Mouse (Mus musculus) kidney, adult 2 months (tissue): Measurements from ENCODE around the gene D930007J09Rik. TPM values are rescaled to one million over a fixed set of nuclear protein-coding genes. Genes with fewer than 3 reads are reported as not detected.
A peak's percentile ranks its signal among the peaks of the same experiment; 100 is the strongest.

Source experiments
- DNase-seq: peaks from one replicate; pipeline ENCODE4 v3.0.0; 2021
- H3K27ac ChIP-seq: fragments of 200-500 bp; 2 replicates; pipeline ENCODE4 v1.5.1; 2012; ENCODE audit warnings: low read depth, low read length, control low read depth, inconsistent platforms; ENCODE audit not compliant: insufficient read depth
- H3K27me3 ChIP-seq: fragments of 200-500 bp; replicated peaks from 2 replicates; pipeline ENCODE4 v1.6.1; 2012; ENCODE audit warnings: mild to moderate bottlenecking, moderate library complexity, low read length, inconsistent platforms; ENCODE audit not compliant: control insufficient read depth, insufficient read depth
- H3K36me3 ChIP-seq: fragments of 200-500 bp; 2 replicates; pipeline ENCODE4 v1.6.1; 2012; ENCODE audit warnings: mild to moderate bottlenecking, moderate library complexity, low read length, inconsistent platforms; ENCODE audit not compliant: control insufficient read depth, insufficient read depth
- H3K4me1 ChIP-seq: fragments of 200-500 bp; 2 replicates; pipeline ENCODE4 v1.6.1; 2011; ENCODE audit warnings: low read length; ENCODE audit not compliant: control insufficient read depth, insufficient read depth
- H3K4me3 ChIP-seq: fragments of 200-500 bp; 2 replicates; pipeline ENCODE4 v1.5.1; 2011; ENCODE audit warnings: mild to moderate bottlenecking, low read depth, low read length, control low read depth; ENCODE audit not compliant: insufficient read depth
- CTCF ChIP-seq: fragments of 200-500 bp; conservative IDR thresholded peaks from 2 replicates; pipeline ENCODE4 v1.5.1; 2011; ENCODE audit warnings: low read depth, mild to moderate bottlenecking, control low read depth, low read length, moderate library complexity, mixed read lengths; ENCODE audit not compliant: insufficient read depth, insufficient read length
- POLR2A ChIP-seq: fragments of 200-500 bp; IDR thresholded peaks from one replicate; pipeline ENCODE4 v1.6.1; 2011; ENCODE audit warnings: low read depth, low read length, control low read depth
- WGBS: fragments of 180-500 bp; shearing (Covaris S2); methylation state at CpG from one replicate; pipeline ENCODE4 v1.1.7; 2018; 5-methylcytosine and 5-hydroxymethylcytosine counted together
- polyA plus RNA-seq: library from polyadenylated mRNA; depleted of rRNA; stranded (reverse); fragments of >200 nt; gene quantifications from 2 replicates; pipeline ENCODE4 v1.2.3, GENCODE M21; 2012

Gene D930007J09Rik
- polyA plus RNA-seq, 1 experiment = not detected

GRCm38 (mm10) chr13:32799131-32799530, 3.5 kb downstream of the D930007J09Rik start:
- no peaks in the 10 kb centered on the region for H3K36me3 ChIP-seq
- no peak overlapping the region for H3K27ac ChIP-seq
- peak; percentile 46 for DNase-seq
- TF ChIP-seq CTCF (no peak), POLR2A (no peak)
- 60% methylated on average over 2 of the region's 2 CpGs for WGBS
- no peak overlapping the region for H3K4me3 ChIP-seq
- no peaks in the 10 kb centered on the region; the same call in 1 of the 2 replicates for H3K4me1 ChIP-seq
- H3K27me3 ChIP-seq = no peaks in the 10 kb centered on the region

- DNase-seq = peak; percentile 27
- no peak overlapping the region for H3K27ac ChIP-seq
- no peaks in the 10 kb centered on the region for H3K36me3 ChIP-seq
- H3K27me3 ChIP-seq = no peaks in the 10 kb centered on the region
- TF ChIP-seq POLR2A = no peak
- no peak for TF ChIP-seq CTCF
- WGBS = 88% methylated on average over 1 of the region's 1 CpGs
- H3K4me3 ChIP-seq = no peak overlapping the region
- H3K4me1 ChIP-seq = no peaks in the 10 kb centered on the region; the same call in 1 of the 2 replicates
Measured at GRCm38 (mm10) chr13:32797085-32797484, 5.6 kb downstream of the D930007J09Rik start.

- Histone ChIP-seq H3K4me1 (no peaks in the 10 kb centered on the region; the same call in 1 of the 2 replicates), H3K27ac (peak overlapping the region; percentile 96), H3K36me3 (no peaks in the 10 kb centered on the region), H3K27me3 (no peaks in the 10 kb centered on the region), H3K4me3 (no peak overlapping the region)
- 69% methylated on average over 5 of the region's 5 CpGs for WGBS
- DNase-seq = peak; percentile 80
- TF ChIP-seq CTCF (no peak), POLR2A (no peak)
Measured at GRCm38 (mm10) chr13:32795166-32795565, 7.5 kb downstream of the D930007J09Rik start.

- peak overlapping the region; percentile 96 for H3K27ac ChIP-seq
- H3K4me1 ChIP-seq = no peaks in the 10 kb centered on the region; the same call in 1 of the 2 replicates
- no peak overlapping the region for H3K4me3 ChIP-seq
- H3K36me3 ChIP-seq = no peaks in the 10 kb centered on the region
- TF ChIP-seq POLR2A = no peak
- 0 out of 2 replicates have a peak, but pooled peaks have one; percentile 7 for TF ChIP-seq CTCF
- H3K27me3 ChIP-seq = no peaks in the 10 kb centered on the region
- peak; percentile 95 for DNase-seq
- WGBS = 19% methylated on average over 2 of the region's 2 CpGs
Measured at GRCm38 (mm10) chr13:32794619-32795018, 8.0 kb downstream of the D930007J09Rik start.

GRCm38 (mm10) chr13:32789781-32790180, 12.9 kb downstream of the D930007J09Rik start:
- WGBS = 80% methylated on average over 4 of the region's 4 CpGs
- H3K36me3 ChIP-seq = no peaks in the 10 kb centered on the region
- H3K4me1 ChIP-seq = no peaks in the 10 kb centered on the region
- DNase-seq = no peak
- TF ChIP-seq POLR2A = no peak
- no peak for TF ChIP-seq CTCF
- no peaks in the 10 kb centered on the region for H3K27me3 ChIP-seq
- no peak overlapping the region for H3K4me3 ChIP-seq
- no peak overlapping the region for H3K27ac ChIP-seq

GRCm38 (mm10) chr13:32787584-32787983, 15.1 kb downstream of the D930007J09Rik start:
- H3K36me3 ChIP-seq = no peaks in the 10 kb centered on the region
- no peaks in the 10 kb centered on the region for H3K27me3 ChIP-seq
- no peak overlapping the region for H3K27ac ChIP-seq
- WGBS = 65% methylated on average over 2 of the region's 2 CpGs
- TF ChIP-seq POLR2A = no peak
- TF ChIP-seq CTCF = no peak
- H3K4me1 ChIP-seq = no peaks in the 10 kb centered on the region
- no peak for DNase-seq
- no peak overlapping the region for H3K4me3 ChIP-seq

- WGBS = 83% methylated on average over 8 of the region's 8 CpGs
- no peaks in the 10 kb centered on the region for H3K4me1 ChIP-seq
- H3K27ac ChIP-seq = no peak within 1 kb of the TSS
- no peaks in the 10 kb centered on the region for H3K36me3 ChIP-seq
- H3K27me3 ChIP-seq = no peaks in the 10 kb centered on the region
- TF ChIP-seq CTCF = no peak
- TF ChIP-seq POLR2A = no peak
- no peak within 1 kb of the TSS for H3K4me3 ChIP-seq
- DNase-seq = no peak
Measured at GRCm38 (mm10) chr13:32783816-32784215, 18.8 kb downstream of the D930007J09Rik start, which contains the start of gene Mylk4. Gene Mylk4, minus strand, starts transcription at chr13:32783954.

- no peak overlapping the region for H3K4me3 ChIP-seq
- 55% methylated on average over 5 of the region's 5 CpGs for WGBS
- no peaks in the 10 kb centered on the region for H3K4me1 ChIP-seq
- no peak for DNase-seq
- no peak for TF ChIP-seq POLR2A
- TF ChIP-seq CTCF = peak; percentile 31
- H3K36me3 ChIP-seq = no peaks in the 10 kb centered on the region
- no peaks in the 10 kb centered on the region for H3K27me3 ChIP-seq
- H3K27ac ChIP-seq = no peak overlapping the region
Measured at GRCm38 (mm10) chr13:32783055-32783454, 19.6 kb downstream of the D930007J09Rik start.
